Mouse (Mus musculus) adrenal gland, postnatal 36 days (tissue): ENCODE measurements around the gene Ostm1. TPM values are rescaled to one million over a fixed set of nuclear protein-coding genes. Genes with fewer than 3 reads are reported as not detected.

ENCODE experiments used
- total RNA-seq, 2 experiments: library from RNA; stranded (reverse); gene quantifications; 2 replicates each; pipeline ENCODE4 v1.2.3; 2021

Ostm1 gene
- total RNA-seq, 2 experiments from 2014 or later, result 25.6 to 29.3 TPM

Other genes with a start within 250 kb of the Ostm1 start
- gene Afg1l, start 105.3 kb upstream of the Ostm1 start, total RNA-seq, result 10 to 100 TPM; 21.1 to 21.6 TPM
- 100 to 1,000 TPM; 213 to 260 TPM for gene Snx3, start 81.8 kb upstream of the Ostm1 start, total RNA-seq
- not detected for gene Nr2e1, start 190 bp upstream of the Ostm1 start, total RNA-seq
- 10 to 100 TPM; 67.3 to 74.6 TPM for gene Sec63, start 177.7 kb downstream of the Ostm1 start, total RNA-seq